Mouse (Mus musculus): Measurements from ENCODE around the gene Cdk10.
"Not testable (repeated sequence)": the region's sequence is repeated elsewhere in the genome, so short reads cannot be mapped to it uniquely, and the experiment has no call there.

GRCm38 (mm10) chr8:123230326-123230725 lies 5.7 kb downstream of the Cdk10 start:
- TF ChIP-seq CTCF (IDR thresholded peaks at IDR 0.05; ENCODE audit: low read depth, low read length); POLR2A (IDR thresholded peaks at IDR 0.05; ENCODE audit: extremely low read depth, insufficient read depth, low read length): not testable (repeated sequence)
